Mouse (Mus musculus): ENCODE measurements around the gene Rnf208. TPM values are rescaled to one million over a fixed set of nuclear protein-coding genes. Genes with fewer than 3 reads are reported as not detected.

The Rnf208 gene
- polyA plus RNA-seq, 1 experiment from 2014 or later: 2.4 TPM

DNA sequence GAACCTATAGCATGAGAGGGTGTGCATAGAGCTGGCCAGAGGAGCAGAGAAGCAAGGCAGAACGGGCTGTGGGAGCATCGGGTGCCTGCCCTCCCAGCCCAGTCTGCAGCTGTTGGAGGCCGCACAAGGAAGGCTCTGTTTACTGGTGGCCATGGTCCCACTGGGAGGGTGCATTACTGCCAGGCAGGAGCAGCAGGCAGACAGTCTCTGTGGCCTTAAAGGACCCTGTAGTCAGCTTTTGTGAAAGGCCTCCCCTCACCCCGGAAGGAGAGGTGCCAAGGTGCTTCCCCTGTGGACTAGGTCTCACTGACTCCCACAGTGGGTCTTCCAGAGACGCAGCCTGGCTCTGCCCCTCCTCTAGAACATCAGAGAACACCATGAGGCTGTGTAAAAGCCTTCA is 15.2 kb upstream of the Rnf208 start:
- 81% methylated on average over 5 of the region's 5 CpGs for WGBS (ENCODE audit: insufficient replicate concordance)
- Histone ChIP-seq H3K4me3 (no peak overlapping the region), H3K4me2 (no peak overlapping the region), H3K27me3 (replicated peaks) (peaks cover 14% of the 10 kb centered on the region), H3K27ac (0 out of 2 replicates have a peak overlapping the region, but pooled peaks have one; percentile 7), H3K9me3 (replicated peaks) (no peaks in the 10 kb centered on the region), H3K36me3 (peaks cover 21% of the 10 kb centered on the region), H3K9ac (no peak overlapping the region), H3K4me1 (peaks cover 45% of the 10 kb centered on the region)
- no peak for ATAC-seq

DNA sequence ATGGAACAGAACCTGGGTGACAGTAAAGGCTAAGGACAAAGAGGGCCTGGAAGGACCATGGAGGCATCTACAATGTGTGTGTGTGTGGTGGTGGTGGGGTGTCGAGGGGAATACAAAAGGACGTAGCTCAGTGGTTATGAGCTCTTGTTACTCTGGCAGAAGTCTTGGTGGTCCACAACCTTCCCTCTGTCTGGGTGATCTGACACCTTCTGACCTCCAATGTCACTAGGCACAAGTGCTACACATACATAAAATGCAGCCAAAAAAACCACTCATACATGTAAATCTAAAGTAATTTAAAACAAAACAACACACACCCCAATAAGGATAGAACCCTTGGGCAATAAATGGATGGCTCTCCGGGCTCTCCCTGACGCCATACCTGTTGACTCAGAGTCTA is 14.6 kb upstream of the Rnf208 start:
- ATAC-seq: no peak
- peaks cover 14% of the 10 kb centered on the region for H3K27me3 ChIP-seq (replicated peaks)
- no peak overlapping the region for H3K4me2 ChIP-seq
- H3K4me3 ChIP-seq: no peak overlapping the region
- H3K9ac ChIP-seq: no peak overlapping the region
- no peaks in the 10 kb centered on the region for H3K9me3 ChIP-seq (replicated peaks)
- H3K27ac ChIP-seq: 0 out of 2 replicates have a peak overlapping the region, but pooled peaks have one; percentile 74
- 76% methylated on average over 4 of the region's 4 CpGs for WGBS (ENCODE audit: insufficient replicate concordance)
- H3K4me1 ChIP-seq: peaks cover 40% of the 10 kb centered on the region
- H3K36me3 ChIP-seq: peaks cover 15% of the 10 kb centered on the region

GRCm38 (mm10) chr2:25228431-25228889 is 13.6 kb upstream of the Rnf208 start:
- peak overlapping the region; percentile 70 for H3K4me2 ChIP-seq
- H3K9ac ChIP-seq: peak overlapping the region; percentile 67
- H3K4me1 ChIP-seq: peaks cover 36% of the 10 kb centered on the region
- H3K27me3 ChIP-seq (replicated peaks): peaks cover 14% of the 10 kb centered on the region
- no peaks in the 10 kb centered on the region for H3K9me3 ChIP-seq (replicated peaks)
- H3K4me3 ChIP-seq: peak overlapping the region; percentile 48
- WGBS (ENCODE audit: insufficient replicate concordance): 0% methylated on average over 7 of the region's 7 CpGs
- peak; percentile 27 for ATAC-seq
- H3K36me3 ChIP-seq: peaks cover 5% of the 10 kb centered on the region
- peak overlapping the region; percentile 74 for H3K27ac ChIP-seq

DNA sequence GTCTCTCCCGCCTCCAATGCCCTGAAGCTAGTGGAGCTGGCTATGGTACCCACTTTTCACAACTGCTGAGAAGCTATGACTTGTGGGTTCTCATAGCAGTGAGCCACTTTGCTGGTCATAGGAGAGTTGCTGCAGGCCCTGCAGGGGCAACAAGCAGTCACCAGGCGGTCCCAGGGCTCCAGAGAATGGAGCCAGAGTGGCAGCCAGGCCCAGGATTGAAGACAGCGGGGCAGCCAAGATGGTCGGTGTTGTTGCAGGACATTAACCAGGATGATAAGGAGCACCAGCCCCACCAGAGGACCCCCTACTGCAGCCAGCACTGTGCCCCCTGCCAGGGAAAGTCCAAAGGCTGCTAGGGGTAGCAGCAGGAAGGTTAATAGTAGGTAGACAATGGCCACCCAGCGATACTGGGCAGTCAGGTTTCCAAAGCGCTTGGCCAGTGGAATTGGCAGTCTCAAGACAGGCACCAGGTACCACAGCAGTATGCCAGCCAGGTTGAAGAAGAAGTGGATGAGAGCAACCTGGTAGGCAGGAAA is 13.0 kb upstream of the Rnf208 start:
- Histone ChIP-seq H3K27ac (peak overlapping the region; percentile 74), H3K4me1 (peaks cover 39% of the 10 kb centered on the region), H3K36me3 (no peaks in the 10 kb centered on the region), H3K9me3 (replicated peaks) (no peaks in the 10 kb centered on the region), H3K9ac (peak overlapping the region; percentile 67; the same call in 1 of the 2 replicates), H3K27me3 (replicated peaks) (peaks cover 16% of the 10 kb centered on the region), H3K4me2 (peak overlapping the region; percentile 70), H3K4me3 (peak overlapping the region; percentile 48)
- no peak for ATAC-seq
- 65% methylated on average over 6 of the region's 6 CpGs for WGBS (ENCODE audit: insufficient replicate concordance)

DNA sequence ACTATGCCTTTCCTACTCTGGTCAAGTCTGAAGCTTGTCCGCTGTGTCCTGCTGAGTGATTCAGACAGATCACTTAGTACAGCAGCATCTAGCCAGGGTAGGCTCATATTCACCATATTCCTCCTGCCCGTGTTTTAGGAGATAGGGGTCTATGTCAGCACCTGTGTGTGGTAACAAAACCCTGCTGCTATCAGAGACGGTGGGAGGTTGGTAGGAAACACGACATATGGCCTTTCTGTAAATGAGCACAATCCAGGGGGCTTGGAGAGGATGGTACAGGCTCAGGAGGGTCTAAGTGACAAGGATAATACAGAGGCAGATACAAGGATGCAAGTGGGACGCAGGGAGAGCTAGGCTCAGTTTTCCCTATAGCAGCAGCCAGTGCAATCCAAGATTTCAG is 12.5 kb upstream of the Rnf208 start:
- H3K36me3 ChIP-seq: no peaks in the 10 kb centered on the region
- 73% methylated on average over 5 of the region's 5 CpGs for WGBS (ENCODE audit: insufficient replicate concordance)
- H3K4me3 ChIP-seq: no peak overlapping the region
- no peak overlapping the region for H3K4me2 ChIP-seq
- peaks cover 45% of the 10 kb centered on the region for H3K4me1 ChIP-seq
- no peak for ATAC-seq
- no peak overlapping the region for H3K27ac ChIP-seq
- peaks cover 18% of the 10 kb centered on the region for H3K27me3 ChIP-seq (replicated peaks)
- H3K9ac ChIP-seq: no peak overlapping the region
- H3K9me3 ChIP-seq (replicated peaks): no peaks in the 10 kb centered on the region

DNA sequence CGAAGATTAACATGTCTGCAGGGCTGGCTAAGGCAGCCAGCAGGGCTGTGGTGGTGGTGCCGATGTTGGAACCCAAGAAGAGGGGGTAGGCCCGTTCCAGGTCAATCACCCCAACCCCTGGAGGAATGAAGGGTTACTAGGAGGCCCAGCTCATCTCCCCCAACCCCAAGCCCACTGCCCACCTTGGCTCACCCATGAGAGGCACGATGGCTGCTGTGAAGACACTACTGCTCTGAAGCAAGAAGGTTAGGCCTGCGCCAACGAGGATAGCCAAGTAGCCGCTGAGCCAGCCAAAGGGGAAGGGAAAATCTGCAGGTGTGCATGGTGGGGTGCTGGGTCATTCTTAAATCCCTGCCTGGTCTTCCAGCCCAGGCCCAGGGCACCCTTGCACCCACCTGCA is 11.5 kb upstream of the Rnf208 start:
- peaks cover 27% of the 10 kb centered on the region for H3K27me3 ChIP-seq (replicated peaks)
- 77% methylated on average over 7 of the region's 7 CpGs for WGBS (ENCODE audit: insufficient replicate concordance)
- no peak for ATAC-seq

DNA sequence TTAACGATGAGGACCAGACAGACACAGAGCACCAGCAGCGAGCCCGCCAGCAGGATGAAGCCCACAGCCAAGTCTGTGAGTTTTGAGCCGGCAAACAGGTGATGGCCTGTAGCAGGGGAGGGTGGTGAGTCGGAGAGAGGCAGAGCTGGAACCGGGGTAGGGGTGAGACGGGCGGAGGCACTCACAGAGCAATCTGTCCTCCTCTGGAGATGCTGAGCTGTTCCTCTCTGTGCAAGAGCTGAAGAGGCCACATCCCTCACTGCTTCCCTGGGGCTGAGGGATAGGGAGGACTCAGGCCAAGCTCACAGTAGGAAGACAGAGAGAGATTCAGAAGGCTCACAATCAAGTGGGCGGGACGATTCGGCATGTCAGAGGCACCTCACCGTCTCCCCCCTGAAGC is 11.0 kb upstream of the Rnf208 start:
- WGBS (ENCODE audit: insufficient replicate concordance): 55% methylated on average over 12 of the region's 12 CpGs
- peaks cover 41% of the 10 kb centered on the region for H3K4me1 ChIP-seq

More for the DNA sequence above, 11.5 kb upstream of the Rnf208 start:
- H3K4me1 ChIP-seq: peaks cover 41% of the 10 kb centered on the region
- H3K4me2 ChIP-seq: no peak overlapping the region
- no peaks in the 10 kb centered on the region for H3K36me3 ChIP-seq
- H3K27ac ChIP-seq: no peak overlapping the region
- no peak overlapping the region for H3K9ac ChIP-seq
- H3K9me3 ChIP-seq (replicated peaks): no peaks in the 10 kb centered on the region
- H3K4me3 ChIP-seq: no peak overlapping the region

DNA sequence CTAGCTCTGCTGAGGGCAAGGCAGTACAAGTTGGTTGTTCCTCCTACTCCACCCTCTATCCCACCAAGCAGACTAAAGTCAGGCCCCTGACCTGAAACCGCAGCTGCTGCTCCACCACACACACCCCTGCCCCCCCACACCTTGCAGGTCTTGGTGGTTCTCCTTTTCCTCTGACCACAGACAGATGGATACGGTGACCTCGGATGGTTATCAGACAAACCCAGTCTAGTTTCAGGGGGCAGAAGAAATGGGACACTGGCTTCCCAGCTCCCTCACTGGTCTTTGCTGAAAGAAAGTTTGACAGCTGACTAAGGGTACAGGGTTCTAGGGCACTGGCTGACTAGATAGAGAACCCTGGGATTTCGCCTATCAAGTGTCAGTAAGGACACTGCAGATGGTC is 8.6 kb upstream of the Rnf208 start:
- Histone ChIP-seq H3K4me2 (no peak overlapping the region), H3K27me3 (replicated peaks) (peaks cover 37% of the 10 kb centered on the region), H3K9ac (no peak overlapping the region), H3K4me1 (peaks cover 38% of the 10 kb centered on the region), H3K9me3 (replicated peaks) (no peaks in the 10 kb centered on the region), H3K27ac (no peak overlapping the region), H3K36me3 (no peaks in the 10 kb centered on the region), H3K4me3 (no peak overlapping the region)
- WGBS (ENCODE audit: insufficient replicate concordance): 14% methylated on average over 4 of the region's 4 CpGs
- ATAC-seq: no peak

More for the DNA sequence above, 11.0 kb upstream of the Rnf208 start:
- Histone ChIP-seq H3K9me3 (replicated peaks) (no peaks in the 10 kb centered on the region), H3K27me3 (replicated peaks) (peaks cover 31% of the 10 kb centered on the region), H3K9ac (no peak overlapping the region), H3K27ac (no peak overlapping the region), H3K36me3 (no peaks in the 10 kb centered on the region), H3K4me3 (no peak overlapping the region), H3K4me2 (no peak overlapping the region)
- no peak for ATAC-seq

- no peak within 1 kb of the TSS for H3K4me2 ChIP-seq
- no peak within 1 kb of the TSS for H3K9ac ChIP-seq
- no peak within 1 kb of the TSS for H3K27ac ChIP-seq
- no peak for ATAC-seq
- WGBS (ENCODE audit: insufficient replicate concordance): 59% methylated on average over 3 of the region's 3 CpGs
- H3K36me3 ChIP-seq: no peaks in the 10 kb centered on the region
- peaks cover 31% of the 10 kb centered on the region for H3K4me1 ChIP-seq
- no peaks in the 10 kb centered on the region for H3K9me3 ChIP-seq (replicated peaks)
- no peak within 1 kb of the TSS for H3K4me3 ChIP-seq
- peaks cover 37% of the 10 kb centered on the region for H3K27me3 ChIP-seq (replicated peaks)
Observed at GRCm38 (mm10) chr2:25234050-25234449, 8.0 kb upstream of the Rnf208 start, which contains the start of gene Slc34a3. Gene Slc34a3 (minus strand): TSS chr2:25234364.

- Histone ChIP-seq H3K9me3 (replicated peaks) (no peaks in the 10 kb centered on the region), H3K4me1 (peaks cover 31% of the 10 kb centered on the region), H3K27me3 (replicated peaks) (peaks cover 37% of the 10 kb centered on the region), H3K9ac (no peak overlapping the region), H3K4me3 (no peak overlapping the region), H3K36me3 (no peaks in the 10 kb centered on the region), H3K4me2 (no peak overlapping the region), H3K27ac (no peak overlapping the region)
- 53% methylated on average over 5 of the region's 5 CpGs for WGBS (ENCODE audit: insufficient replicate concordance)
- ATAC-seq: no peak
Observed at GRCm38 (mm10) chr2:25234551-25235220, 7.4 kb upstream of the Rnf208 start.

DNA sequence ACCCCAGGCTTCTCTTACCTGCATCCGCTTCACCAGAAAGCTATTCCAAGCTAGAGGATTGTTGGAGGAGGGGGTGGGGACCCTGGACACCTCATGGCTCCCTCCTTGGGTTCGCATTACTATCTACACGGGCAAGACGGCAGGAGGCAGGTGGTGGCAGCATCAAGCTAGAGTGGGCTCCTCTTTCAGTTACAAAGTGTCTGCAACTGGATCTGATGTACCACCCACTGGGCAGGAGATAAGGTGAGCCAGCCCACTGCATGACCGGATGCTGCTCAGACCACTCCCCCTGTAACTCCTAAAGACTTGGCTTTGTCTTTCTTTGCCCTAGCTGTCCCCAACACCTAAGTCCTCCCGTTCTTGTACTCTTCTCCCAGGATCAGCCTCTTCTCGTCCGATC is 5.4 kb upstream of the Rnf208 start, which contains the start of gene Rnf224:
Rnf224 (minus strand) TSS at position 174 of the 400 bp plus-strand sequence.
- no peak within 1 kb of the TSS for H3K4me3 ChIP-seq
- ATAC-seq: no peak
- no peak within 1 kb of the TSS for H3K27ac ChIP-seq
- H3K9ac ChIP-seq: no peak within 1 kb of the TSS
- peaks cover 51% of the 10 kb centered on the region for H3K4me1 ChIP-seq
- no peaks in the 10 kb centered on the region for H3K9me3 ChIP-seq (replicated peaks)
- no peaks in the 10 kb centered on the region for H3K36me3 ChIP-seq
- peak within 1 kb of the TSS; percentile 9; the same call in 1 of the 2 replicates for H3K4me2 ChIP-seq
- WGBS (ENCODE audit: insufficient replicate concordance): 16% methylated on average over 8 of the region's 8 CpGs
- peaks cover 32% of the 10 kb centered on the region for H3K27me3 ChIP-seq (replicated peaks)

DNA sequence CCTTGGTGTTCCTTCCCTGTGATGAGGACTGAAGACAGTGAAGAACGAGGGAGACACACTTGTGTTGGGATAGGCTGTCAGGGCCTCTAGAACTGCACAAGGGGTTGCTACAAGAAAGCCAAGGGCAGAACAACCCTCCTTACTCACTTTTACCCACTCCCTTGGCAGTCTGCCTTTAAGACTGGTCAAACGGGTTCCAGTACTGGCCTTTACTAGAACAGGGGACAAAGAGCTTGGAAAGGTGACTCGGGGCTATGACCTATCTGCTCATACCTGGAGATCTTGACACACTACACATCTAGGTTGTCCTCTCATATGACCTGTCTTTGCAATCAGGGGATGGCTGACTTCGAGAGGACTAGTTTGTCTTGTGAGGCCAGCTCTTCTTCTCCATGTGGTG is 4.5 kb upstream of the Rnf208 start:
- Histone ChIP-seq H3K9ac (no peak overlapping the region), H3K36me3 (no peaks in the 10 kb centered on the region), H3K4me1 (peaks cover 60% of the 10 kb centered on the region), H3K27me3 (replicated peaks) (peaks cover 39% of the 10 kb centered on the region), H3K4me2 (no peak overlapping the region), H3K27ac (no peak overlapping the region), H3K4me3 (no peak overlapping the region), H3K9me3 (replicated peaks) (no peaks in the 10 kb centered on the region)
- 55% methylated on average over 4 of the region's 4 CpGs for WGBS (ENCODE audit: insufficient replicate concordance)
- no peak for ATAC-seq

Measured in liver, embryonic 12.5 days (tissue).